Mouse (Mus musculus) limb, embryonic 11.5 days (tissue): Measurements from ENCODE around the gene Zfp960. TPM values are rescaled to one million over a fixed set of nuclear protein-coding genes. Genes with fewer than 3 reads are reported as not detected.
A peak's percentile ranks its signal among the peaks of the same experiment; 100 is the strongest.
"Not testable (repeated sequence)": the region's sequence is repeated elsewhere in the genome, so short reads cannot be mapped to it uniquely, and the experiment has no call there.

Source experiments
- ATAC-seq: fragments of 200-750 bp; cut with Nextera tagmentation; 2 replicates; pipeline ENCODE4 v1.8.0; 2017; ENCODE audit warnings: low read depth; ENCODE audit not compliant: insufficient number of reproducible peaks, low FRiP score, low TSS enrichment
- DNase-seq: peaks from one replicate; pipeline ENCODE4 v3.0.0-alpha.2; 2015; ENCODE audit warnings: low spot score
- H3K27ac ChIP-seq: fragments of 300-500 bp; sonication (generic); replicated peaks from 2 replicates; pipeline ENCODE4 v1.5.1; 2014; ENCODE audit warnings: low read depth, mild to moderate bottlenecking, low read length
- H3K27me3 ChIP-seq: fragments of 300-500 bp; sonication (generic); 2 replicates; pipeline ENCODE4 v1.6.1; 2014; ENCODE audit warnings: mild to moderate bottlenecking, low read length, mixed read lengths; ENCODE audit not compliant: control insufficient read depth, insufficient read depth
- H3K36me3 ChIP-seq: fragments of 300-500 bp; sonication (generic); 2 replicates; pipeline ENCODE4 v1.6.1; 2014; ENCODE audit warnings: mild to moderate bottlenecking, low read length, moderate library complexity, mixed read lengths; ENCODE audit not compliant: control insufficient read depth, insufficient read depth
- H3K4me1 ChIP-seq: fragments of 300-500 bp; sonication (generic); 2 replicates; pipeline ENCODE4 v1.6.1; 2014; ENCODE audit warnings: low read length, mixed read lengths; ENCODE audit not compliant: control insufficient read depth, insufficient read depth
- H3K4me2 ChIP-seq: fragments of 300-500 bp; sonication (generic); 2 replicates; pipeline ENCODE4 v1.6.1; 2014; ENCODE audit warnings: low read depth, mild to moderate bottlenecking, moderate library complexity; ENCODE audit not compliant: severe bottlenecking
- H3K4me3 ChIP-seq: fragments of 300-500 bp; sonication (generic); 2 replicates; pipeline ENCODE4 v1.5.1; 2014; ENCODE audit warnings: low read depth, low read length
- H3K9ac ChIP-seq: fragments of 300-500 bp; sonication (generic); 2 replicates; pipeline ENCODE4 v1.6.1; 2014; ENCODE audit warnings: mild to moderate bottlenecking, low read length
- H3K9me3 ChIP-seq: fragments of 300-500 bp; sonication (generic); 2 replicates; pipeline ENCODE4 v1.6.1; 2016; ENCODE audit warnings: low read length; ENCODE audit not compliant: control insufficient read depth
- WGBS: fragments of 180-500 bp; shearing (Covaris S2); extraction: QIAGEN DNeasy Blood & Tissue Kit; methylation state at CpG from one replicate; pipeline ENCODE4 v1.1.7; 2014; 5-methylcytosine and 5-hydroxymethylcytosine counted together
- polyA plus RNA-seq: library from polyadenylated mRNA; unstranded; fragments of >200 nt; fragmentation: Nextera tagmentation; extraction: Ambion mirVana; gene quantifications from 2 replicates; pipeline ENCODE4 v1.2.1, GENCODE M21; 2014

Zfp960 gene
- 6.5 and 8.6 TPM in 2 replicates for polyA plus RNA-seq

DNA sequence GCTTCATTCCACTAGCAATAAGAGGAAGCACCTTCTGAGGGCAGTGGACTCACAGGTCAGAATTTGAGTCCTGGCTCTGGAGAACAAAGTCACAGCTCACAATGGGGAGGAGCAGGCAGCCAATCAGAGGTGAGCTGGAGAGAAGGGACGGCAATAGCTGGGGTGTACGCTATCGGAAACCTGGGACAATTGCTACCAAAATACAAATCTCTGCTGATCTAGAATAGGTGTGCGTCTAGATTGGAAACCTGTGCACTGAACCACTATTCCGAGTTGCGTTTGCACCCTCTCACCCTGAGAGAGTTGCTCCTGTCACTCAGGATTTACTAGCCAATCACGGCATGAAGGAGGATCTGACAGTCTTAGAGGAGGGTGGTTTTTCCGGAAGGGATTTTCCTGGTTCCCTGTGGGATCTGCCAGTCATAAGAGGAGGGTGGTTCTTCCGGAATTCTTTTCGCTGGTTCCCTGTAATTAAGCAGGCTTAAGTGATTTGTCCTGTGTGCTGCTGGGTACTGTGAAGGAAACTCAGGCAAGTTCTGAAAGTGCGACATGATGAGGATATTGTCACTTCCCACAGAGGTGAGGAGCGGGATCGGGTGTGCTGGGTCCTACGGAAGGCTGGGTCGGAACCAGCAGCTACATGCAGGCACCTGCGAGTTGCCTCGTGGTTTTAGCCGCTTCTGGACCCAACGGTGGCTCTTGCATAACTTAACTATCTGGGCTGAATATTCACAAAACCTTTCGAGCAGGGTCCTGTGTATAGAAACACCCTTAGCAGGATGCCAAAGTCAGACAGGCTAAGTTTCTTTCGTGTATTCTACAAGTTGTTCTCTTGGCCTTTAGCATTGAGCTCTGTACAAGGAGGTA is at the start of gene Zfp960:
Zfp960 (plus strand) TSS at position 486 of the 867 bp plus-strand sequence.
- ATAC-seq, result peak; percentile 99
- Histone ChIP-seq H3K4me3 (peak within 1 kb of the TSS; percentile 38), H3K9ac (peak within 1 kb of the TSS; percentile 37; the same call in 1 of the 2 replicates), H3K4me2 (peak within 1 kb of the TSS; percentile 41)
- H3K27ac ChIP-seq, H3K27me3 ChIP-seq, H3K9me3 ChIP-seq, H3K36me3 ChIP-seq, H3K4me1 ChIP-seq: not testable (repeated sequence)
- under 1% methylated on average over 16 of the region's 21 CpGs for WGBS
- DNase-seq, result peak; percentile 76

GRCm38 (mm10) chr17:17018071-17018470 is 45.8 kb upstream of the Zfp960 start:
- 93% methylated on average over 2 of the region's 2 CpGs for WGBS
- H3K4me3 ChIP-seq, H3K9me3 ChIP-seq, H3K4me1 ChIP-seq, DNase-seq, H3K27me3 ChIP-seq, H3K36me3 ChIP-seq, ATAC-seq, H3K27ac ChIP-seq, H3K9ac ChIP-seq, H3K4me2 ChIP-seq: not testable (repeated sequence)

DNA sequence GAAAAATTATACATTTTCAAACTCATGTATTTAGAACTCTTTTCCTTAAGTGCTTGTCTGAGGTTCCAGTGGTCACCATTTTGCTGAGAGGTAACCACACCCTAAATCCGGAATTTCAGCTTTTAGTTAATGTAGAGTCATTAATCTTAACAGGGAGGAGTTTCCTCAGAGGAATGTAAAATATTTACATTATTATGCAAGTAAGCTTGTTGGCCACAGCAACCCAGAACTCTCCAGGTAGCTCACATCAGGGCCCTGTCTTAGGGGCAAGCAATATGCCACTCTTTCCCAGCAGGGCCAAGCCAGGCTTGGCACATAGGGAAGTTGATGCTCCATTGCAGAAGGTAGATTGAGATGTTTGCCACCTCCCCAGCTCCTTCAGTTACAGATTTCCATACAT is 4.3 kb upstream of the Zfp960 start:
- not testable (repeated sequence) for H3K36me3 ChIP-seq, ATAC-seq, H3K27ac ChIP-seq, H3K4me1 ChIP-seq, H3K9ac ChIP-seq, H3K9me3 ChIP-seq, DNase-seq, H3K4me2 ChIP-seq, H3K4me3 ChIP-seq, H3K27me3 ChIP-seq
- 84% methylated on average over 1 of the region's 1 CpGs for WGBS

DNA sequence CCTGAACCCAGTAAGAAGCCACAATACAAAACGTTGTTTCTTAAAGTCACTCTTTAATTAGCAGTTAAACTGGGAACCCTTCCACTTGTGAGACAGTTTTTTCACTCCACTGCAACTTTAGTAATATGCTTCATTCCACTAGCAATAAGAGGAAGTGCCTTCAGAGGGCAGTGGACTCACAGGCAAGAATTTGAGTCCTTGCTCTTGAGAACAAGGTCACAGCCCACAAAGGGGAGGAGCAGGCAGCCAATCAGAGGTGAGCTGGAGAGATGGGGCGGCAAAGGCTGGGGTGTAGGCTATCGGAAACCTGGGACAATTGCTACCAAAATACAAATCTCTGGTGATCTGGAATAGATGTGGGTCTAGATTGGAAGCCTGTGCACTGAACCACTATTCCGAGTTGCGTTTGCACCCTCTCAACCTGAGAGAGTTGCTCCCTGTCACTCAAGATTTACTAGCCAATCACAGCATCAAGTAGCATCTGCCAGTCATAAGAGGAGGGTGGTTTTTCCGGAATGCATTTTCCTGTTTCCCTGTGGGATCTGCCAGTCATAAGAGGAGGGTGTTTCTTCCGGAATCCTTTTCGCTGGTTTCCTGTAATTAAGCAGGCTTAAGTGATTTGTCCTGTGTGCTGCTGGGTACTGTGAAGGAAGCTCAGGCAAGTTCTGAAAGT is 57.1 kb downstream of the Zfp960 start, which contains the start of gene Zfp97:
Zfp97 (plus strand) TSS at position 586 of the 673 bp plus-strand sequence.
- ATAC-seq, result peak; percentile 91
- H3K9me3 ChIP-seq, H3K4me3 ChIP-seq, H3K27me3 ChIP-seq, H3K4me1 ChIP-seq, H3K4me2 ChIP-seq, H3K9ac ChIP-seq, DNase-seq, H3K27ac ChIP-seq, H3K36me3 ChIP-seq: not testable (repeated sequence)
- WGBS, result no CpG with 5 or more reads among the region's 8 CpGs

Other genes with a start within 250 kb of the Zfp960 start
- 4.7 and 6.0 TPM in 2 replicates for gene Zfp97, start 57.3 kb downstream of the Zfp960 start, polyA plus RNA-seq